Mouse (Mus musculus): ENCODE results near the gene Arhgdib.

The Arhgdib gene

DNA sequence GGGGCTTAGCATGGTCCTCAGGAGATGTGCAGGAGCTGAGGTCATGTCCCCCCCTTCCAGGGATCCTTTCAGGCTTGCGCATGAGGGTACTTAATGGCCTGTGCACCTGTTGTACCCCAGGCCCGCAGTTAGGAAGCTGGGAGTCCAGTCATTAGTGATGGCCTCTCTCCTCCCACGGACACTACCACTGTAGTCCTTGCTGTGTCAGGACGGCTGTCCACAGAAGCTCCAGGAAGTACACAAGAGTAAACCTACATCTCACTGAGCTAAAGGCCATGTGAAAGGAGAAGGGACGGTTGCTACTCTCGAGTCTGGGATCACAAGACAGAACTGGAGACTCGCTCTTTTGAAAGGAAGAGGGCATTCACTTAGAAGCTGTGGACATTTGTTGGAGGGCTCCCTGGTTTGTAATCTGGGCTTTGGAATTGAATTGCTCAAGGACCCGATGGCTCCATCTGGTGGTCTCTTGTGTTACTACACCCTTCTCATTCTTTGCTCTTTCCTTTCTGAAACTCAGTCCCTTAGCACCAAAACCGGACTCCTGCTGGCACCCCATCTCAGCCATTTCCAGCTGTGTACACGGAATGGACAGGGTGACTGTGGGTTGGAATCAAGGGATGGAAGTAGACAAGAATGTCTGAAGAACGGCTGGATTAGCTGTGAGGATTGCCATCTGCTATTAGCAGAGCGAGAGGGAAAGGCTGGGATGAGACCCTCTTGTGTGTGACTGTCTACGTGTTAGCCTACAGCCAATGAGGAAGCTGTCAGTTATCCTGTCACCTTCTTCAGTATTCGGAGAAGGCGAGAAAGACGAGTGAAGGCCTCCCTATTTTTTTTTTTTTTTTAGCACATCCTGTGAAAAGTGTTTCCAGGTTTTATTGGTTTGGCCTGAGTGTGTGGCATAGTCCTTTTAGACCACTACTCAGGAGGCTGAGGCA lies 21.1 kb downstream of the Arhgdib start:
- DNase-seq (ENCODE audit: extremely low spot score) = peak; percentile 67

DNA sequence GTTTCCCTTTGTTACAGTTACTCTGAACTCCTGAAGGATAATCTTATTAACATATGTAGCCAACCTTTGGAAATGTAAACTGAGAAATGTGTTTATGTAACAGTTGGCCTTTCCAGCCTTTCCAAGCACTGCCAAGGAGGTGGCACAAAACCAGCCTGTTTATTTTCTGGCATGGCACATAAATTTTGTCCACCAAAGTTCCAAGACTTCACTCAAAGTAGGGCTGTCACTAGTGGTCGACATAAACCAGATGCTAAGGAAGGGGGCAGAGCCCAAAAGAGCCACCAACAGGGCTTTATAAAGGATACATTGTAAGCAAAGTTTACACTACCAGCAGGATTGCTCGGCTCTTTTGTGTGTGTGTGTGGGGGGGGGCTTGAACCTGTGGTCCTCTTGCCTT lies 23.8 kb downstream of the Arhgdib start:
- no peak for DNase-seq (ENCODE audit: extremely low spot score)

DNA sequence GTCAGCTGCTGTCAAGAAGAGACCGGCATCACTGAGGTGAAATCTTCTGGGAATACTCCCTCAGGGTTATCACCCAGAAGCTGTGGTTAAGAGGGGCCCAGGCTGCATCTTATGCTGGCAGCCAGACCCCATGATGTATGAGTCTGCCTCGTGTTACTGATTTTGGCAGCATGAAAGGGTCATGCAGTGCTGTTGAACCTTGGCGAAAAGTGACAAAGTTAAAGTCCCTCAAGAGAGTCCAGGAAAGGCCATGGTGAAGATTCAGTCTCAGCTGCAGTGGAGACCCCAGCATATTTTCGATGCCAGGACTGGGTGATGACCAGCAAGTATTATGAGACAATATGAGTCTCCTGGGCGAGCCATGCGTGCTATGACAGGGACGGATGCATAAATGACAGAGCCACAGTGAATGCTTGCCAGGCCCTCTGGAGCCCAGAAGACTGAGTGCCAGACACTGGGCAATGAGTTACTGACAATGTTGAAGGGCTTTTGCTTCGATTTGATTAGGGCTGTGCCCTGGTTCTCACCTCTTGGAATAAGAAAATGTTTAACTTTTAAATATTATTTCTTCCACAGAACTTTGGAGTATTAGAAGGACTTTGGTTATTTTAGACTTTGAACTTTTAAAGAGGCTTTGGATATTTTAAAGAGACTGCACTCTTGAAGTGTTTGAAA lies 25.8 kb downstream of the Arhgdib start:
- no peak for DNase-seq (ENCODE audit: extremely low spot score)

DNA sequence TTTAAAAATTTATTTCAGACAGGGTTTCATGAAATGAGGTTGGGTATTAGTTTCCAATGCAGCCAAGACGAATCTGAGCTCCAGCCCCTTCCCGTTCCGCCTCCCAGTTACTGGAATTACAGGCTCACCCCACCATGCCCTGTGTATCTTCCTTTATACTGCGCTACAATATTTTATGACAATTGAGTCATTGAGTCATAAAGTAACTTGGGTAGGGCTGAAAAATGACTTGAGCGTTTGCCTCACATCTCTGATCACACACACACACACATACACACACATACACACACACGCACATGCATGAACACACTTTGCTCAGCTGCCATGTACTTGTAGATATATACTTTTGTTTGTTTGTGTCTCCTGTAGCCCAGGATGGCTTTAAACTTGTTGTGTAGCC lies 27.5 kb downstream of the Arhgdib start:
- DNase-seq (ENCODE audit: extremely low spot score) = no peak

DNA sequence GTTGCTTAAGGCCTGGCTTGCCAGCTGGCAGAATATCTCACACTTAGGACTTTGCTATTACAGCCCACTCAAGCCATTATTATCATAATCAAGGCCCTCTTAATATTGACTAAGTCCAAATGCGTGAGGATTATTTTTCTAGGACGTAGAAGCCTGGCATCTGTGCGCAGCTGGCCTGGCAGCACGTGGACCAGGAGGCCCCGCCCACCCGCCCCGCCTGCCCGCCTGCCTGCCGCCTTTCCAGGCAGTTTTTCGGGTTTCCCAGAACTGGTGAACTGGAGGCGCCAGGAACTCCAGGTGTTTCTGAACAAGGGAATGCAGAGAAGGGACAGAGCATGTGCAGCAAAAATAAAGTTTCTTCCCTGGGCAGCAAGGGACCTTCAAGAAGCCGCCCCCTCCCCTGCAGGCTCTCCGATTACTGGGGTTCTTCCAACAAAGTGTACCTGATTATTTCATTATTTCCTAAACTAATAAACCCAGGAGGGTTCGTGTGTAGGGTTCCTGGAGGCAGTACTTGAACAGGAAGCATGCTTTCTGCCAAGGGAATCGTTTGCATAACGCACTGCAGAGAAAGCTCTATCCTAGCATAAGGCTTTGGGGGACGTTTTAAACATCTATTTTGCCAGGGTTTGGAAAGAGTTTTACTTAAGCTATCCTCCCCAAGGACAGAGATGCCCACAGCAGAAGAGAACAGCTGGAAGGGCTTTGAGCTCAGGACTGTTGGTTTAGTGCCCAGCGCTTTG lies 28.1 kb downstream of the Arhgdib start:
- peak; percentile 42 for DNase-seq (ENCODE audit: extremely low spot score)

DNA sequence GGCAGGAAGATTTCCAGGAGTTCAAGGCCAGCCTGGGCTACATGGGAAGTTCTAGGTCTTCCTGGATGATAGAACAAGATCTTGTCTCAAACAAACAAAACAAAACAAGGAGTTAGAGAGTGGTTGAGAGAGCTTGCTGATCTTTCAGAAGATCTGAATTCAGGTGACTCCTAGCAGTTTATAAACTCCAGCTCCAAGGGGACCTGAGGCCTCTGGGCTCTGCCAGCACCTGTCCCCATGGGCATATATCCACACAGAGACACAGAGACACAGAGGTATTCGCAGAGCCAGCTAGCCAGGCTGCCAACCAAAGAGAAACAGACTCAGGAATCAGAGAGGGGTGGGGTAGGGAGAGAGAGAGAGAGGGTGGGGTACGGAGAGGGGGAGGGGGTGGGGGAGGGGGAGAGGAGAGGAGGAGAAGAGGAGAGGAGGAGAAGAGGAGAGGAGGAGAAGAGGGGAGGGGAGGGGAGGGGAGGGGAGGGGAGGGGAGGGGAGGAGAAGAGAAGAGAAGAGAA lies 28.9 kb downstream of the Arhgdib start:
- no peak for DNase-seq (ENCODE audit: extremely low spot score)

DNA sequence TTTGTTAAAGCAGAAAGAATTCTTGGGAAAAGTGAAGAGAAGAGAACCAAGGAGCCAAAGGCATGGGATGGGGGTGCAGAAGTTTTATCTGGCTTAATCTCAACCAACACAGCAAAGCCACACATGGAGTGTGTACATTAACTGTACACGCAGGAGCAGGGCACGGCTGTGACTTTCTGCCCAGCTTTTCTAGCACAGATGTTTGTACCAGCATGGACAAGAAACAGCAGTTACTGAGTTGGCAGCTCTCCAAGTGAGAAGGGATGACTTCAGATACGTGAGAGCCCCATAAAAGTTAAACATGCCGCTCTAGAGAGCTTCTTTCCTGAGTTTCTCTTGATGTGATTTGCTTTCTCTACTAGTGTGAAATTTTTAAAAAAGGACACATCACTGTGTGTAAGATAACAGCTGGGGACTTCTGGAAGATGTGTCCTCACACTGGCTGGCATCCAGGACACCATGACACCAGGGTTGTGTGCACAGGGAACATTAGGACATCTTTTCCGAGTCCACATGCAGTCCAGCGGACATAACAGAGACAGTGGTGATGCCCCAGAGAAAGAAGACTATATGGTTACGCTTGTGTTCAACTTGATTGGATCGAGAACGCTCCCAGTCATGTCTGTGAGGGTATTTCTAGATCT lies 31.3 kb downstream of the Arhgdib start:
- no peak for DNase-seq (ENCODE audit: extremely low spot score)

DNA sequence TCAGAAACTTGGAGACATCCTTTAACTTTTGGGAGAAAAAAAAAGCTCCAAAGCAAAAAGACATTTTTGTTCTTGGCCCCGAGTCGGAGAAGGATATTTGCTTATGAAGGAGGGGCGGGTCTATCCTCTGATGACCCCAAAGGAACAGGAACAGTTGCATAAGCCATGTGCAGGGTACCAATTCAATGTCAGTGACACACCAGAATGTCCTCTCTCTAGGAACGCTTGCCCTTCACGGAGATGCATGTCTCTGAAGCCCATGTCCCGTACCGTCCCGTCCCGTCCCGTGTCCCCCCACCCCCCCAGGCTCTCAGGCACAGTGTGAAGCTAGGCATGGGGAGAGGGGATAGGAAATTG lies 34.8 kb downstream of the Arhgdib start:
- DNase-seq (ENCODE audit: extremely low spot score) = no peak

DNA sequence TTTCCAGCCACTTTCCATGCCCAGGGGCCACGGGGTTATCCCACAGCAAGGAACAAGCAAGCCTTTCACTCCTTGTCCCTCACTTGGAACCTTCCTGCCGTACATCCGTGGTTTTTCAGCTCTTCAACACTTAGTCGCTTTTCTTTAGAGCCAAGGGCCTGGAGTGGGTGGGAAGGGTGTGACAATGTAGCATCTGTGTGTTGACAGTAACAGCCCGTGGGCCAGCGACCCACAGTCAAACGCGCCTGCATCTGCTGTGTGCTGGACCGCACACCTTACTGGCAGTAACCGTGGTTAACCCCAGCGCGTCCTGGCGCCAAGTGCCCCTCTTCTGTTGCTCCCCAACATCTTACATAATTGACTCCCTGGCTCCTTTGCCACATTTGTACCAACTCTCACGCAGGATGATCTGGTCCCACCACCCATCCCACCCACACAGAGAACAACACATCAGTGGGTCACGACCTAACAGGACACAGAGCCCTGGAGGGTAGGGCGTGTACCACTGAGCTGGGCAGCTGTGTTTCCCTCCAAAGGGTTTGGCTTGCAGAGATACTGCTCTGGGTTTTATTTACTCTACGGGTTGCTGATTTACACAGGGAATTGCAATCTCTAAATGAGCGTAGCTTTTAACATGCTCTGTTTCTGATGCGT lies 35.3 kb downstream of the Arhgdib start:
- DNase-seq (ENCODE audit: extremely low spot score) = no peak

DNA sequence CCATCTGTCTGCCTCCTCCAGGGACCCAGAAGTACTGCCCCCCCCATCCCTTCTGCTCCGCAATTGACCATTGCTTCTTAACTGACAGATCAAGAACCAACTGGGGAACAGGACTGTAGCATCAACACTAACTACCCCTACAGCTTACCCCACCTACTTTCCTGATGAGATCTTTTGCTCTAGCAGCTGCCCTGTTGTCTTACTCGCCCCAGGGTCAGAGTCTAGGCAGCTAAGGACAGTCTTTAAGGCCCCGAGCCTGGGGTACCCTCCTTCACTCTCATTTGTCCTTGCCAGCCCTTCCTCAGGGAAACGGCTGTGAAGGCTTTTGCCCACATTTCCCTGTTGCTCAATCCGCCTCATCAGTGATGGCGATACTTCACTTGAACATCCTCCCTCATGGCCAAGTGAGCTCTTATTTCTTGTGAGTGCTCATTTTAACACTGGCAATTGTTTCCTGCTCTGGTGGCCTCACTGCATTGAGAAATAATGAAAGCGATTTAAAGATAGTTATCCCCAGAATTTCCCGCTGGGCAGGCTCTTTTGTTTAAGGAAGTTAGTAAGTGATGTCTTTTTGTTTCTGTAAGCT lies 37.7 kb downstream of the Arhgdib start:
- no peak for DNase-seq (ENCODE audit: extremely low spot score)

DNA sequence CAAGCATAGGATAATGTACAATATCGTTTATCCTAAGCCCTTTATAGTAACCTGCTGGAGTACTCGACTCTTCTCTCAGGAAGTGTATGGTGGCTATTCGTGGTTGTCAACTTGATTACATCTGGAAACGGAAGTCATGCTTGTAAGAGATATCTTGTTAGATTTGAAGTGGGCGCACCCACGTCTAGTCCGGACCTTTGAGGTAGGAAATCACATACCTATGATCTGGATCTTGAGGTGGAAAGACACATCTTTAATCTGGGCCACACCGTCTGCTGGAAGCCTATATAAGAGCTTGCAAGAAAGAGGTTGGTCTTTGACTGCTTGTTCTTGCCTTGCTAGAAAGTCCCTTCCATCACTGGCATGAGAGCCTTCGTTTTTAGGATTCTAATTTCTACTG lies 39.2 kb downstream of the Arhgdib start:
- no peak for DNase-seq (ENCODE audit: extremely low spot score)

DNA sequence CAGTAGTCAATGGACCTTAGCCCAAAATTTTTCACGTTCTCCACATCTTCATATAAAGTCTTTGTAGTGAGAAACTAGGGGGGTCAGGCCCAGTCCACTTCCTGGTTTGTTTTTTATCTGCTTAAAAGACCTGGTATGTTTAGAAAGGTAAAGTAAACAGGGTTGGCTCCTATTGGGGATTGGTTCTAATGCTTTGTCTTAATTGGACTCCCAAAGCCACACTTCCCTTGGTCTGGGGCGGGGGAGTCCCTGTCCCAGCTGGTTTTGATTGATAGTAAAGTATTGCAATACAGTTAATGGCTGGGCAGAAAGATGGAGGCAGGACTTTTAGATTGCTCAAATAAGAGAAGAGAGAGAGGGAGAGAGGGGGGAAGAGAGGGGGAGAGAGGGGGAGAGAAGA lies 40.7 kb downstream of the Arhgdib start:
- no peak for DNase-seq (ENCODE audit: extremely low spot score)

DNA sequence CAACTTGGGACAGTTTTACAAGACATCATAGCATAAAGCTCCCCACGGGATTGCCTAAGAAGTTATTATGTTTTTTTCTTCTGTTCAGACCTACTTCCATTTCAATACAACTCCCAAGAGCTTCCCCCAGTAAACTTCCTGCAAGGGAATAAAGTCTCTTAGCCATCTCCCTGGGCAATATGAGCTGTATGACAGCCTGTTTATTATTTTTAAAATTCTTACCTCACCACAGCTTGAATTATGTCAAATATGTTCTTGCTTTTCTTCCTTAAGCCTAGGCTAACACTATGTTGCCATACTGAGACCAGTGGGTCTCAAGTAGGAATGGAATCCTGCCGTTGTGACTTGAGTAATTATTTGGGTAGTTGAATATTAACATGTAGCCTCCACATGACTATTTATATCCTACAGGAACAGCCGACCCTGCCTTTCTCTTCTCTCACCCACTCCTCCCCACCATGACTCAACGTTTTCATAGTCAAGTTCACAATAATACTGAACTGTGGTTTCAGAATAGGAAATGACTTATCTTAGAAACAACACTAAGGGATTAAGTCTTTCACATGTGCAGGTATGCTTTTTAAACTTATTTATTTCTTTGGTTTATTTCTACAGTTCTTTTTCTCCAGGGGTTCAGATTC lies 41.2 kb downstream of the Arhgdib start:
- DNase-seq (ENCODE audit: extremely low spot score) = no peak

DNA sequence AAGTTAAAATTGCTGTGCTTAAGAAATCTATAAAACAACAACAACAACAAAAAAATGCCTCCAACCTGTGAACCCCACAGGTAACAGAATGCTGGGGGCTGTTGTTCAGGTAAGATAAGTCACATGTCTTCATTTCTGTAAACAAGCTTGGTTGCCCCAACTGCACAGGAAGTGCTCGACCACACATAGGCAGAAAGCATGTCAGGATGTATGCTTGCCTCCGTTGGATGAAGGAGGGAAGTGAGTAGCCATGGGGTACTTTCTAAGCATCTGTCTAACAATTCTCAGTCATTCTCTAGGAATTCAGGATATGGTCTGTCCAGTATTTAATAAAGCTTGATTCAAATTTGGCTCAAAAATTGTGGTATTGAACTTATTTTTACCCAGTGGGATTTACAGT lies 42.7 kb downstream of the Arhgdib start:
- DNase-seq (ENCODE audit: extremely low spot score) = no peak

DNA sequence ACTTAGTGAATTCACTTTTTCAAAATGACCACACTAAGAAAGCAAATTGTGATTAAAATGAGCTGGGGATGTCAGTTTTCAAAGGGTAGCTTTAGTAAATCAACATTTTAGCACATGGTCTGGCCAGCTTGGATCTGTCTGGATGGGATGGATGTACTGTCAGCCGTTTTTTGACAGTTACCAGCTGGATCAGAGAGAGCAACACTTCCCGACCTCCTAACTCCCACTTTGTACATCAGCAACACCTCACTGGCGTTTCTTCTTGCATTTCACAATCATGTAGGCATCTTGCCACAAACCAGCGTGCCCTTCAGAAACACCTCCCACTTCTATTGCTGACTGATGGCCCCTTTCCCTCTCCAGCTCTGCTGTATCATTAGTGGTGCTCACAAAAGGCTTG lies 43.5 kb downstream of the Arhgdib start:
- DNase-seq (ENCODE audit: extremely low spot score) = no peak

DNA sequence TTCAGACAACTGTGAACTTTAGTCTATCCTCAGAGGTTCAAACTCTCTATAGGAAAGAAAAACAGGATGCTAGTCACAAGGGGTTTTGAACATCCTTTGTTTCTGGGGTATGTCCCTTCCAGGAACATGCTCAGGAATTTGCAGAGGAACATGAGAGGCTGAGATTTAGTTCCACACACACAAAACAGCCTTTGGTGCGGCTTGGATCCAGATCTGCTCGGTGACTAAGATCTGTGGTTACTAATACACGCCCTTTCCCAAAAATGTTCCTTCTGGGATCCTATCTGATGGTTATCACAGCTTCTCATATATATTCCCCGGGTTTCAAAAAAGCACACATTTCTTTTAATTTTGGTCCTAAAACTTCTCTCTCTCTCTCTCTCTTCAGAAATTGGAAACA lies 43.9 kb downstream of the Arhgdib start:
- no peak for DNase-seq (ENCODE audit: extremely low spot score)

DNA sequence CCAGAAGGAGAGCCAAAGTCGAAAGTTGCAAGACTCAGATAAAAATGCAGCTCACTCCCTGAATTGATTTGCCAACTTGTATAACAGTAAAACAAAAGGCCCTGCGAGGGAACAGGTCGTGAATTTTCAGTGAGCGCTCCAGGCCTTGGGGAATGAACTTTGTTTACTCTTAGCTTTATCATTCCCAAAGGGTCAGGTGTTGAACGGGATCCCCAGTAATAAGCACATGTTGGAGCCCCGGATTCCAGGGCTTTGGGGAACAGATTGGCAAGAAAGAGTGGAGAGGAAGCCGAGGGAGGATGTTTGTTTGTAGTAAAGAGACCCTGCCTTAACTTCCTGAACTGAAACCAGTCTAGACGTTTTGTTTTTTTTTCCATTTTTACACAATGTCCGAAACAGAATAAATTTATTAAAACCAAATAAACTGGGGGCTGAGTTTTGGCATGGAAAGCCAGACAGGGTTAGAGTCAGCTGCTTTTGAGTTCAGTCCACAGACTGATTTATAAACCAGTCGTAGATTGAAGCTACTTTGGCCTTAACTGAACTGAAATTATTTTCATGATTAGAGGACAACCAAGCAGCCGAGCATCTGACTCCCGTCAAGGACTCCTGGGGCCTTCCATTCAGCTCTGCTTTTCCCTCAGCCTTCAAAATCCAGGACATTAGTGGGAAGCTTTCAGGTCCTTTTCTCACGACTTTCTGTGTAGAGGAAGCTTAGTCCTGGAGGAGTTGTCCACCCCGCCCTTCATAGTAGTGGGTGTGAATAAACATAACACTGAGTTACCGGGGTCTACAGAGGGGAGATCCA lies 47.0 kb downstream of the Arhgdib start:
- DNase-seq (ENCODE audit: extremely low spot score) = no peak

DNA sequence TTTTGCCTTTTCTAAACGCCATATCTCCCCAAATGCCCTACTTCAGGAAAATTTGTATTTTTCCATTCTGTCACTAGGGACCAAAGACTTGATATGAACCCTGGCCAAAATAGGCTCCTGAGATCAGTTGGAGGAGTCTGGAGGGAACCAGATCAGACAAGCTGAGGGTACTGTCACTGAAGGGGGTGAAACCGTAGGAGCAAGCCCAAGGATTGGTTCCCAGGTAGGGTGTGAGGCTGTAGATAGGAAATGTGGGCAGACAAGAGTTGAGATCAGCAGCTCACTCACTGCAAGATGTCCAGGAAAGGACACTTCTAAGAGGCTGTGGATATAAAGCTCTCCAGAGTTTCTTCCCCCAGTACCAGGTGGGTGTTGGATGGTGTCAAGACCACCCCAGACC lies 49.7 kb downstream of the Arhgdib start:
- DNase-seq (ENCODE audit: extremely low spot score) = no peak

DNA sequence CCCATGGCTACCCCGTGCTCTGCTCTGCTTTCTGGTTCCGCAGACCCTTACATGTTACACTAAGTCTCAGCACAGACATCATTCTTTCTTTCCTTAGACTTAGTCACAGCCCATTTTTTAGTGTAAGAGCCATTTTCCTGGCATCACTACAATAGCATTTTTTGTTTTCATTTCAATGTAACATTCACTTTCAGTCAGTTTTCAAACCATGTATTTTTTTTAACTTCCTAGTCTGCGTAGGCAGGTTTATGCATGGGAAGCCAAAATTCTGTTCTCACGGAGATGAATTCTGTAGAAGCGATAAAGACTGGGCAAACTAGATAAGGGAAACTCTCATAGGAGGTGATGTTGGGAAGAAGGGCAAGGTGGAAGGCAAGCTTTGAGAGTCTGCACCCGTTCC lies 52.1 kb downstream of the Arhgdib start:
- DNase-seq (ENCODE audit: extremely low spot score) = no peak

DNA sequence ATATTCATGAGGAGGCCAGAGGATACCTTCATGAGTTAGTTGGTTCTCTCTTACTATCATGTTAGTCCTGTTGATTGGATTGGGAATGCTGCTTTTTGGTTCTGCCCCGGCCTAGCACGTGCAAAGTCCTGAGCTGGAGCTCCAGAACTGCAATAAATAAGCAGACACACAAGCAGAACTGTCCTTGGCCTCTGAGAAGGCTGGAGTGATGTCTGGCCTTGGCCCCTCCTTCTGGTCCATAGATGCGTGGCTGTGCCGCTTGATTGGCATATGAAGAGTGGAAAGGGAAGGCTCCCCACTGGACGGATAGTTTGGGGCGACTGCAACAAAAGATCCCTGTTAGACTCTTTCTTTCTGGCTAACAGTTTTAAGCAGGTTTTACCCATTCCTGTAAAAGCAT lies 52.6 kb downstream of the Arhgdib start:
- no peak for DNase-seq (ENCODE audit: extremely low spot score)
